Mouse (Mus musculus): ENCODE measurements at regions not wholly inside any gene's neighbourhood (a gene's known extent, or its start where the extent isn't known, plus 50 kb on each side); places are given as distances from the start of the nearest gene placed in this dataset.

DNA sequence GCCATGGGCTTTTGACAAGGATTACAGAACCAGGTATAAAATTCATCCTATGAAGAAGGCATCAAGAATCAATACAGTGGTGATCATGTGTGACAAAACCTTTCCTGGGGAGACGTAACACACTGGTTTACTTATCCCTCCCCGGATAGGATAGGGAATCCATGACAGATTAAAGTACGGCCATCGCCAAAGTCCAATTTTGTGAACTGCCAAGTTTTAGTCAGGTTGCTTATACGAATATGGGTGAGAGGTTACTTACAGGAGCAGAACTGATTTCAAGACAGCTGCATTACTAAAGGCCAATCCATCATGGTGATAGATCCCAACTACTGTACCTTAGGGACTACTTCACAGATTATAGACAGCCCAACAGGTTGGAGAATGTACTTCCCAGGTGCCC is 849.6 kb upstream of the Lcorl start:
- TF ChIP-seq CTCF (IDR thresholded peaks at IDR 0.05; ENCODE audit: low read depth) = no peak
- ATAC-seq (replicated peaks; ENCODE audit: low FRiP score, low read depth) (no peak), DNase-seq (ENCODE audit: low spot score) (no peak)
- Histone ChIP-seq H3K27me3 (ENCODE audit: insufficient read depth, low read length) (no peaks in the 10 kb centered on the region), H3K27ac (no peak overlapping the region), H3K4me3 (replicated peaks; ENCODE audit: low read depth, low read length) (no peak overlapping the region), H3K36me3 (ENCODE audit: insufficient read depth, low read length) (no peaks in the 10 kb centered on the region), H3K9ac (ENCODE audit: low read depth, low read length) (no peak overlapping the region), H3K4me2 (ENCODE audit: low read length) (no peak overlapping the region), H3K9me3 (replicated peaks; ENCODE audit: low read length) (no peaks in the 10 kb centered on the region), H3K4me1 (replicated peaks; ENCODE audit: insufficient read depth, low read length) (no peaks in the 10 kb centered on the region)
- 91% methylated on average over 5 of the region's 5 CpGs for WGBS

DNA sequence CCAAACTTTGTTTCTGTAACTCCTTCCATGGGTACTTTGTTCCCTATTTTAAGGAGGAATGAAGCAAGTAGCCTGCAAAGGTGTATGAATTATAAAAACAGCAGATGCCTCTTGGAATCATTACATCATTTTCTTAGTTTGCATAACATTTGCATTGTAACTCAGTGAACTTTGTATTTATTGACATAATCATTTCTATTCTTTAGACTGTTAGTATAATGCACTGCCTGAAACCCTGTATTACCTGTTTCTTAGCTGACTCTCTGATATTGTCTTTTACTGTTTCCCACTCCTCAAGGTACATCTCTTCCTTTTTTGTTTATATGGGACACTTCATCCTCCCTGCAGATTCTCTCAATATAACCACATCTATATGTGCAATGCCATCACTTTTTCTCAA is 820.6 kb upstream of the Lcorl start:
- no peaks in the 10 kb centered on the region for H3K9me3 ChIP-seq (replicated peaks; ENCODE audit: low read length)
- H3K27me3 ChIP-seq (ENCODE audit: insufficient read depth, low read length) = no peaks in the 10 kb centered on the region
- H3K27ac ChIP-seq = no peak overlapping the region
- H3K4me1 ChIP-seq (replicated peaks; ENCODE audit: insufficient read depth, low read length) = no peaks in the 10 kb centered on the region
- no peak for TF ChIP-seq CTCF (IDR thresholded peaks at IDR 0.05; ENCODE audit: low read depth)
- no peak overlapping the region for H3K4me3 ChIP-seq (replicated peaks; ENCODE audit: low read depth, low read length)
- H3K36me3 ChIP-seq (ENCODE audit: insufficient read depth, low read length) = no peaks in the 10 kb centered on the region
- no peak for ATAC-seq (replicated peaks; ENCODE audit: low FRiP score, low read depth)
- no peak for DNase-seq (ENCODE audit: low spot score)
- H3K4me2 ChIP-seq (ENCODE audit: low read length) = no peak overlapping the region
- no peak overlapping the region for H3K9ac ChIP-seq (ENCODE audit: low read depth, low read length)

DNA sequence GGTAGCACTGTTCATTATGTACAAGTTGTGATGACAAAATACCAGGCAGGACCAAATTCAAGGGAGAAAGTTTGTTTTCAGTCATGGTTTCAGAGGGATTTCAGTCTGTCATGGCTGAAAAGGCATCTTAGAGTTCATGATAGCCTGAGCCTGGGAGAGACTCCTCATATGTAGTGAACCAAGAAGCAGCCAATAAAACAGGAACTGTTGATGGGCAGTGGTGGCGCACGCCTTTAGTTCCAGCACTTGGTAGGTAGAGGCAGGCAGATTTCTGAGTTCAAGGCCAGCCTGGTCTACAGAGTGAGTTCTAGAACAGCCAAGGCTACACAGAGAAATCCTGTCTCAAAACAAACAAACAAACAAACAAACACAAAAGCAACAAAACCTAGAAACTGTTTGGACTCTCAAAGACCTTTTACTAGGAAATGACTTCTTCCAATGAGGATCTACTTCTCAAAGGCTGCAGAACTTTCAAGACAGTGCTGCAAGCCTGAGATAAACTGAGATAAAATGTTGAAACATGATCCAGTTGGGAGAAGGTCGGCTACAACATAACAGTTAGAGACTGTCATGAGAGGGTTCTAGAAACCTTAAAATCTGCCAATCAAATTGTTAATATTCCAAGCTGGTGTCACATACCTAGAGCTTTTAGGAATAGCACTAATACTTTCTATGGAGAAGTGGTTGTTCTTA is 817.5 kb upstream of the Lcorl start:
- Histone ChIP-seq H3K4me2 (ENCODE audit: low read length) (no peak overlapping the region), H3K4me1 (replicated peaks; ENCODE audit: insufficient read depth, low read length) (no peaks in the 10 kb centered on the region), H3K36me3 (ENCODE audit: insufficient read depth, low read length) (no peaks in the 10 kb centered on the region), H3K9me3 (replicated peaks; ENCODE audit: low read length) (no peaks in the 10 kb centered on the region), H3K9ac (ENCODE audit: low read depth, low read length) (no peak overlapping the region), H3K4me3 (replicated peaks; ENCODE audit: low read depth, low read length) (no peak overlapping the region), H3K27me3 (ENCODE audit: insufficient read depth, low read length) (no peaks in the 10 kb centered on the region), H3K27ac (no peak overlapping the region)
- WGBS = 82% methylated on average over 3 of the region's 3 CpGs
- ATAC-seq (replicated peaks; ENCODE audit: low FRiP score, low read depth) (no peak), DNase-seq (ENCODE audit: low spot score) (no peak)
- no peak for TF ChIP-seq CTCF (IDR thresholded peaks at IDR 0.05; ENCODE audit: low read depth)

DNA sequence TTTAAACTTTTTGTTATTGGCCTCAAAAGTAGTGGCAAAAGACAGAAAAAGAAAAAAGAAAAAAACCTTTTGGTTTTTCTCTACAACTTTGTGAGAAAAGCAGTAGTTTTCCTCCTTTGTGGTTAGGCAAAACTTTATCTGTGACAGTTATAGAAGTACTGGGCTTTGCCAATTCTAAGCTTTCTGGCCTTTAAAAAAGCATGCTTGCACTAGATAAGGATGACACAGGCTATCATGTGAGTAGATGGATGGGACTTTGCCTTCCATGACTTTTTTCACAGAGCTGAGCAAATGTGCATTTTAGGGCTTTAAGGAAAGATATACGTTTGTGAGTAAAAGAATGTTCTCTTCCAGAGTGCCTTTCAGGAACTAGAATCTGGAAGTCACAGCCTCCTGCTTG is 816.0 kb upstream of the Lcorl start:
- Histone ChIP-seq H3K4me2 (ENCODE audit: low read length) (no peak overlapping the region), H3K4me3 (replicated peaks; ENCODE audit: low read depth, low read length) (no peak overlapping the region), H3K4me1 (replicated peaks; ENCODE audit: insufficient read depth, low read length) (no peaks in the 10 kb centered on the region), H3K27ac (no peak overlapping the region), H3K9me3 (replicated peaks; ENCODE audit: low read length) (no peaks in the 10 kb centered on the region), H3K9ac (ENCODE audit: low read depth, low read length) (no peak overlapping the region), H3K36me3 (ENCODE audit: insufficient read depth, low read length) (no peaks in the 10 kb centered on the region), H3K27me3 (ENCODE audit: insufficient read depth, low read length) (no peaks in the 10 kb centered on the region)
- DNase-seq (ENCODE audit: low spot score) (no peak), ATAC-seq (replicated peaks; ENCODE audit: low FRiP score, low read depth) (no peak)
- no peak for TF ChIP-seq CTCF (IDR thresholded peaks at IDR 0.05; ENCODE audit: low read depth)
- 48% methylated on average over 1 of the region's 1 CpGs for WGBS

DNA sequence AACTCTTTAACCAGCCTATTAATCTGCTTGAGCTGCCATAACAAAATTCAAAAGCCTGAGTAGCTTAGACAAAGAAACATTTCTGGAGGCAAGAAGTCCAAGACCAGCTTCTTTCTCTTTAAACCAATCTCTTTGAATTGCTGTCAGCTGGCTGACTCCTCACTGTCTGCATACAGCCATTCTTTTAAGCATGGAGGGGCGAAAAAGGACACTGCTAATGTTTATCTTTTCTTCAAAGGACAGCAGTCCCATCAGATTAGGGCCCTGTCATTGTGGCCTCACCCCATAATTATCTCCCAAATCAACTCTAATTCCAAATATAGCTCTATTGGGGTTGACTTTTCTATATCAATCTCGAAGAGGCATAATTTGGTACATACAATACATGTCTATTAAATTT is 813.1 kb upstream of the Lcorl start:
- no peak for DNase-seq (ENCODE audit: low spot score)
- no peaks in the 10 kb centered on the region for H3K36me3 ChIP-seq (ENCODE audit: insufficient read depth, low read length)
- no peak overlapping the region for H3K4me3 ChIP-seq (replicated peaks; ENCODE audit: low read depth, low read length)
- no peaks in the 10 kb centered on the region for H3K4me1 ChIP-seq (replicated peaks; ENCODE audit: insufficient read depth, low read length)
- H3K9me3 ChIP-seq (replicated peaks; ENCODE audit: low read length) = no peaks in the 10 kb centered on the region
- no peak overlapping the region for H3K9ac ChIP-seq (ENCODE audit: low read depth, low read length)
- no peak for ATAC-seq (replicated peaks; ENCODE audit: low FRiP score, low read depth)
- 75% methylated on average over 2 of the region's 2 CpGs for WGBS
- no peak overlapping the region for H3K27ac ChIP-seq
- H3K4me2 ChIP-seq (ENCODE audit: low read length) = no peak overlapping the region
- H3K27me3 ChIP-seq (ENCODE audit: insufficient read depth, low read length) = no peaks in the 10 kb centered on the region
- TF ChIP-seq CTCF (IDR thresholded peaks at IDR 0.05; ENCODE audit: low read depth) = no peak

DNA sequence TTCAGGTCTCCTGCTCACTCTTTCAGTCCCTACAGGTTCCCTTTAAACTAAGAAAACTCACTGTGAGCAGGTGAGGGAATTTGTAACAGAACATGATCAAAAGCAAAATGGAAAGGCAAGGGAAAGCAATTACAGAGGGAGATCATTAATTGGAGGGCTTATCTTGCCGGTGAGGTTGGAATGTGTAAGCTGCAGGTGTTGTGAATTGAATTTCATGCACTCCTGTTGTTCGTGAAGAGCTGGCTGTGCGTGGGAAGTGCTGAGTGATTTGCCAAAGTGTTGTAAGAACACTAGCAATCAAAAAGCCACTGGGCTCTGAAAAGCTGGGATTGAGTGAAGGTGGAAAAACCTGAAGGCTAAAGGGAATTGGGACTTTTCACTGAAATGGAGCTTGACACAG is 808.8 kb upstream of the Lcorl start:
- no peak for TF ChIP-seq CTCF (IDR thresholded peaks at IDR 0.05; ENCODE audit: low read depth)
- Histone ChIP-seq H3K4me2 (ENCODE audit: low read length) (no peak overlapping the region), H3K27me3 (ENCODE audit: insufficient read depth, low read length) (no peaks in the 10 kb centered on the region), H3K27ac (no peak overlapping the region), H3K4me3 (replicated peaks; ENCODE audit: low read depth, low read length) (no peak overlapping the region), H3K9me3 (replicated peaks; ENCODE audit: low read length) (no peaks in the 10 kb centered on the region), H3K36me3 (ENCODE audit: insufficient read depth, low read length) (no peaks in the 10 kb centered on the region), H3K9ac (ENCODE audit: low read depth, low read length) (no peak overlapping the region), H3K4me1 (replicated peaks; ENCODE audit: insufficient read depth, low read length) (no peaks in the 10 kb centered on the region)
- WGBS = 25% methylated on average over 3 of the region's 3 CpGs
- ATAC-seq (replicated peaks; ENCODE audit: low FRiP score, low read depth) = no peak
- DNase-seq (ENCODE audit: low spot score) = no peak

DNA sequence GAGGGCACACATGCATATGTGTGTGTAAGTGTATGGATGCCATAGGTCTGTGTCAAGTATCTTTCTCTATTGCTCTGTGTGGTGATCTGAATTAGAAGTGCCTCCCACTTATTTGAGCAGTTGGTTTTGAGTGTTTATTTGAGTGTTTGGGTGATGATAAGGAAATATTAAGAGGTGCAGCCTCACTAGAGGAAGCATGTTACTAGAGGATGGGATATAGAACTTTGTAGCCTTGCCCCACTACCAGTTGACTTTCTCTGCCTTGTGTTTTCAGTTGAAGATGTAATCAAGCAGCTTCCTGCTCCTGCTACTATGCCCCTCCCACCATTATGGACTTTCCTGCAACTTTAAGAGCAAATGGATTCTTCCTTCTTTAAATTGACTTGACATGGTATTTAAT is 799.6 kb upstream of the Lcorl start:
- no peak overlapping the region for H3K9ac ChIP-seq (ENCODE audit: low read depth, low read length)
- no peaks in the 10 kb centered on the region for H3K9me3 ChIP-seq (replicated peaks; ENCODE audit: low read length)
- no peaks in the 10 kb centered on the region for H3K4me1 ChIP-seq (replicated peaks; ENCODE audit: insufficient read depth, low read length)
- ATAC-seq (replicated peaks; ENCODE audit: low FRiP score, low read depth) (no peak), DNase-seq (ENCODE audit: low spot score) (no peak)
- no peaks in the 10 kb centered on the region for H3K36me3 ChIP-seq (ENCODE audit: insufficient read depth, low read length)
- H3K27me3 ChIP-seq (ENCODE audit: insufficient read depth, low read length) = no peaks in the 10 kb centered on the region
- no peak overlapping the region for H3K4me3 ChIP-seq (replicated peaks; ENCODE audit: low read depth, low read length)
- TF ChIP-seq CTCF (IDR thresholded peaks at IDR 0.05; ENCODE audit: low read depth) = no peak
- no peak overlapping the region for H3K4me2 ChIP-seq (ENCODE audit: low read length)
- no peak overlapping the region for H3K27ac ChIP-seq
